Mouse (Mus musculus) embryo, embryonic 11.5 days (tissue): ENCODE data around the gene Isoc2b.
"Not testable (repeated sequence)": the region's sequence is repeated elsewhere in the genome, so short reads cannot be mapped to it uniquely, and the experiment has no call there.

ENCODE experiments used
- DNase-seq: peaks from one replicate; pipeline ENCODE4 v3.0.0-alpha.2; 2012; ENCODE audit warnings: low read depth, low spot score

The Isoc2b gene

DNA sequence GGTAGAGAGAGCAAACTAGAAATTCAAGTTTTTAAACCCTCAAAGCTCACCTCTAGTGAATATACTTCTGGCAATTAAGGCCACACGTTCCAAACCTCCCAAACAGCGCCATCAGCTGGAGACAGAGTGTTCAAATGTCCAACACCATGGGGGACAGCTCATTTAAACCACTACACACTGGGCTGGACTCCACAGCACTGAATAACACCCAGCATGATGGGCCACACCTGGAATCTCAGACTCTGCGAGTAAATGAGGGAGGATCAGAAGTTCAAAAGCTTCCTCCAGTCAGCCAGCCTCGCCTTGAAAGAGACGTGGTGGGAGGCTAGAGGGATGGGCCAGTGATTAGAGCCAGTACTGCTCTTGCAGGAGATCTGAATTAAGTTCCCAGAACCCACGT, at the start of gene Isoc2b:
Gene Isoc2b, minus strand, starts transcription at position 126 of the 400 bp plus-strand sequence.
- DNase-seq, result no peak

GRCm38 (mm10) chr7:4919096-4919495, 49.0 kb upstream of the Isoc2b start:
- no peak for DNase-seq

- no peak for DNase-seq
These were observed 48.6 kb upstream of the Isoc2b start for GRCm38 (mm10) chr7:4918681-4919080.

GRCm38 (mm10) chr7:4917494-4917893, 47.4 kb upstream of the Isoc2b start:
- DNase-seq, result no peak

- no peak for DNase-seq
These were observed 45.8 kb upstream of the Isoc2b start for GRCm38 (mm10) chr7:4915669-4916416.

- DNase-seq, result peak; percentile 90
These were observed 45.1 kb upstream of the Isoc2b start, which contains the start of gene Zfp628 for GRCm38 (mm10) chr7:4915007-4915665. Zfp628 (plus strand) TSS chr7:4915217.

DNA sequence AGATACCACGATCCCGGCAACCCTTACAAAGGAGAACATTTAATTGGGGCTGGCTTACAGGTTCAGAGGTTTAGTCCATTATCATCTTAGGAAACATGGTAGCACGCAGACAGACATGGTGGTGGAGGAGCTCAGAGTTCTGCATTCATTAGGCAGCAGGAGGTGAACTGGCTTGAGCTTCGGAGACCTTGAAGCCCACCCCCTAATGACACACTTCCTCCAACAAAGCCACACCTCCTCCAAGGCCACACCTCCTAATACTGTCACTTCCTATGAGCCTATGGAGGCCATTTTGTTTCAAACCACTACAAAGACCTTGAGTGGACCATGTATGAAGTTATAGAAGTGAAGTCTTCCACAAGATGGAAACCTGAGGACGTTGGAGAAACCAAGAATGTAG, 42.2 kb upstream of the Isoc2b start:
- DNase-seq, result no peak

DNA sequence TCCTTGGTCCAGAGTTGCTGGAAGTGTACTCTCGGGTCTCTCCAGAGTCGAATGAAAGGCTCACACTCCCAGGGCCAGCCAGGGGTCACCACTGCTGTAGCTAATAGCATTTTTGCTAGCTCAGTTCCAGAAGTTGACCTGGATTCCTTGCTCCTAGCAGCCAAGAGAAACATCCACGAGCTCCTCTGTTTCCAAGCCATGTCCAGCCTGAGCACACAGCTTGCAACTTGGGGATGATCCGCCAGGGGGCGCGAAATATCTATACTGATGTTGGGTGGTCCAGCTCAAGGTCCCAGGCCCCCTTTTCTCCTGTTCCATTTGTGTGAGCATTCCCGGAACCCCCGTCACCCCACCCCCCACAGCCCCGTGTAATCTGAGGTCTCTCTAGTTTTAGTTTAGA, 41.5 kb upstream of the Isoc2b start:
- no peak for DNase-seq

- DNase-seq, result no peak
These were observed 36.5 kb upstream of the Isoc2b start, which contains the start of gene Gm36210 for GRCm38 (mm10) chr7:4906466-4906950. Gm36210 (minus strand) TSS chr7:4906516.

DNA sequence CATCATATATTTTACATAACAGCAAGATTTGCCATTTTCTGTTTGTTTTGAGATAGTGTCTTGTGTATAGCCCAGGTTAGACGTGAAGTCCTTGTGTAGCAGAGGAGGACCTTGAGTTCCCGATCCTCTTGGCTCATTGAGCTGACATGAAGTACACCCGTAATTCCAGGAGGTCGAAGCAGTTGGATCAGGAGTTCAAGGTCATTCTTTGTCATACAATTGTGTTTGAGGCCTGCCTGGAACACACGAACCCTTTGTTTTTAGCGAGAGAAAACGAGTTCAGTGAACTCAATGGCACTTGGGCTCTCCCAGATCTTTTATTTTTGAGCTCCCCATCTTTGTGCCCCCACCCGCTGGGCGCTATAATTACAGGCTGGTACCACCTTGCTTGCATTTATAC, 32.3 kb upstream of the Isoc2b start:
- DNase-seq, result no peak

DNA sequence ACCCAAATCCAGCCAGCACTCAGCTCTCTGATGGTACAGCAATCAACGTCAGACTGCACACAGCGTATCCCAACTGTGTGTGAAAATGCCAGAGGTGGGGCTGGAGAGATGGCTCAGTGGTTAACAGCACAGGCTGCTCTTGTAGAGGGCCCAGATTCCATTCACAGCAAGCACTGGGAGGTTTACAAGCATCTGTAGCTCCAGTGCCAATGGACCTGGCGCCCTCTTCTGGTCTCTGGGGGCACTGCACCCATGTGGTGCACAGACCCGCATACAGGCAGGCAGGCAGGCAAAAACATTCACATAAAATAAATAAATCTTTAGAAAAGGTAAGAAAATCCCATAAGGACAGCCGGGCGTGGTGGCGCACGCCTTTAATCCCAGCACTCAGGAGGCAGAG, 31.1 kb upstream of the Isoc2b start:
- no peak for DNase-seq

- DNase-seq, result no peak
These were observed 30.4 kb upstream of the Isoc2b start for GRCm38 (mm10) chr7:4900523-4900851.

- no peak for DNase-seq
These were observed 29.8 kb upstream of the Isoc2b start for GRCm38 (mm10) chr7:4899649-4900522.

- DNase-seq, result no peak
These were observed 29.0 kb upstream of the Isoc2b start for GRCm38 (mm10) chr7:4898851-4899648.

DNA sequence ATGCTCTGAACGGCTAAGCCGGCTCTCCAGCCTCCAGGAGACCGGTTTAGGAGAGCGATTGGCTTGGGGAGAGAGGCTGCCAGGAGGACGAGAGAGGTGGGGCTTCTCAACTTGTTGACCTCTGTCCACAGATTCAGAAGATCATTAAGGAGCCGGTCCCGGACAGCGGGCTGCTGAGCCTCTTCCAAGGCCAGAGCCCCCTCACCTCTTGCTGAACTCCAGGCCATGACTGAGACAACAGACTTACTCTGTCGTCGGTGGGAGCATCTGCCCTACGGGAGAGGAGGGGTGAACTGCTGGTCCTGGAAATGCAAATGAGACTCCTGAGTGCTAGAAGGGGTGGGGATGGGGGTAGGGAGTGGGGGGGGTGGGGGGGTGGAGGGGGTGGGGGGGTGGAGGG, 25.1 kb upstream of the Isoc2b start:
- no peak for DNase-seq

DNA sequence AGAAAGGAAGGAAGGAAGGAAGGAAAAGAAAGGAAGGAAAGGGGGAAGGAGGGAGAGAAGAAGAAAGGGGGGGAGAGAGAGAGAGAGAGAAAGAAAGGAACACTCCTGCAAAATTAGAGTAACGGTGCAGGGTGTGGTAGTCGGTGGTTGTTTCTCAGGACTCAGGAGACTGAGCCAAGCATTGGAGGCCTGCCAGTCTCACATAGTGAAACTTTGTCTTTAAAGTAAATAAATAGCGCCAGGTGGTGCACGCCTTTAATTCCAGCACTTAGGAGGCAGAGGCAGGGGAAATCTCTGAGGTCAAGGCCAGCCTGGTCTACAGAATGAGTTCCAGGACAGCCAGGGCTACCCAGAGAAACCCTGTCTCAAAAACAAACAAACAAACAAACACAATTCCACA, 16.6 kb upstream of the Isoc2b start:
- DNase-seq, result no peak

DNA sequence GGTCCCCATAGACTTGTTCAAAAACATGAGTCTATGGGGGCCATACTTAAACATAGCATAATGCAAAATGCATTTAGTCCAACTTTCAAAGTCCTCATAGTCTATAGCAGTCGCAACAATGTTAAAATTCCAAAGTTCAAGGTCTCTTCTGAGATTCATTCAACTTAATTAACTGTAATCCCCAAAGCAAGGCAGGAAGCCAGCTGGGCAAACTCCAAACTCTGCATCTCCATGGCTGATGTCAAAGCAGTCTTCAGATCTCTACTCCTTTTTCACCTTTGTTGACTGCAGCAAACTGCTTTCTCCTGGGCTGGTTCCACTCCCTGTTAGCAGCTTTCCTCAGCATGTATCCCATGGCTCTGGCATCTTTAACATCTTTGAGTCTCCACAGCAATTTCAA, 9.0 kb upstream of the Isoc2b start:
- DNase-seq, result not testable (repeated sequence)

GRCm38 (mm10) chr7:4878186-4878585, 8.1 kb upstream of the Isoc2b start:
- no peak for DNase-seq

DNA sequence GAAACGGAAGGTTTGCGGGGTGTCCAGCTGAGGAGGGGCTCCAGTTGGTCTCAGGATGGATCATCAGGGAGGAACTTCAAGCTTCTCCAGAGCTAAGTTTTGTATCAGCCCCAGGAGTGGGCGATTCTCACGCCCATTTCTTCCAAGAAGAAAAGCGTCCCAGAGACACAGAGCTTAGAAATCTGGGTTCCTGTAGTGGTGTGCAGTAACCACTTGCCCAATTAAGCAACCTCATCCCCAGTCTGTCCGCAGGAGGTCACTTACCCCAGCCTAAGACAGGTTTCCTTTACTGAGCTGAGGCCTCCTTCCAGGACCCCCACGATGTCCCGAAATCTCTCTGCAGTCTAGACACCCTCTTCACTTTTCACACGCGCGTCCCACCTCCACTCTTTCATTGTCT, 7.2 kb upstream of the Isoc2b start:
- DNase-seq, result no peak

DNA sequence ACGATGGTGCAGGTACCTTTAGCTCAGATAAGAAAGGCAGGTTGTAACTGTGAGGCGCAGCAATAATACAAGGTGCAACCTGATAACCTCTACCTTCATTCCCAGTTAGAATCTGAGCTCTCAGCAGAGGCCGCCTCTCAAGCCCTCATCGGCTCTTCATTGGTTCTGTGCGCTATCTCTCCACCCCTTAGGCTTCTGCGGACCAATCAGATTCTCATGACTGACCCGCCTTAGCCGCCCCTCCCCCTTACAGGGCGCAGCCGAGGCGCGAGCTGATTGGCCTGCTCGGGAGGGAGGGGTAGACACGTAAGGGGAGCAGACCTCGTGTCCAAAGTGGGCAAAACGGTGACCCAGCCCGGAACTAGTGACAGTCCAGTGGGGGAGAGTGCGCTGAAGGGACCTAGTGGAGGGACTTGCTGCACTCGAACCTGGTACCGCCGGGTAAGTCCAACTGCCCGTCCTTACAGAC, 6.7 kb upstream of the Isoc2b start, which contains the start of gene Isoc2a:
Gene Isoc2a, plus strand, starts transcription at position 401 of the 469 bp plus-strand sequence.
- DNase-seq, result peak; percentile 93

DNA sequence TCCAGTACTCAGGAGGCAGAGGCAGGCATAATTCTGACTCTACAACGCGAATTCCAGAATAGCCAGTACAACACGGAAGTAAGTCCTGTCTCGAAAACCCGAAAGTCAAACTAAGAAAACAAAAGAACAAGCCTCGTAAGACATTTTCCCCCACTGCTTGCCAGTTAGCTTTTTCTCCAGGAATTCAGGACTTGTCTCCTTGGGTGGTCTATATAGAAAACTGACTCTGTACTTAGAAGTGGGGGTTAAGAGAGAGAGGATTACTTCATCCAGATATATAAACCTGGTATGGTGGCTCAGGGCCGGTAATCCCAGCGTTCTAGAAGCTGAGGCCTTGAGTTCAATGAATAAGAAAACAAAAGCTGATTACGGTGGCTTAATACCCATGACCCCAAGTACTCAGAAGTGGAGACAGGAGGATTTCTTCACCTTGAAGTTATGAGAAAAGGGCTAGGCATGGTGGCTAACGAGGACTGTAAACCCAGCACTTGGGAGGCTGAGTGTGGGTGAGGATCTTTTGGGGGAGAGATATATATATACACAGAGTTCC, 3.4 kb downstream of the Isoc2b start:
- DNase-seq, result no peak
